ENCODE assay signal across 8 mouse cellular contexts in the genomic region with DNA sequence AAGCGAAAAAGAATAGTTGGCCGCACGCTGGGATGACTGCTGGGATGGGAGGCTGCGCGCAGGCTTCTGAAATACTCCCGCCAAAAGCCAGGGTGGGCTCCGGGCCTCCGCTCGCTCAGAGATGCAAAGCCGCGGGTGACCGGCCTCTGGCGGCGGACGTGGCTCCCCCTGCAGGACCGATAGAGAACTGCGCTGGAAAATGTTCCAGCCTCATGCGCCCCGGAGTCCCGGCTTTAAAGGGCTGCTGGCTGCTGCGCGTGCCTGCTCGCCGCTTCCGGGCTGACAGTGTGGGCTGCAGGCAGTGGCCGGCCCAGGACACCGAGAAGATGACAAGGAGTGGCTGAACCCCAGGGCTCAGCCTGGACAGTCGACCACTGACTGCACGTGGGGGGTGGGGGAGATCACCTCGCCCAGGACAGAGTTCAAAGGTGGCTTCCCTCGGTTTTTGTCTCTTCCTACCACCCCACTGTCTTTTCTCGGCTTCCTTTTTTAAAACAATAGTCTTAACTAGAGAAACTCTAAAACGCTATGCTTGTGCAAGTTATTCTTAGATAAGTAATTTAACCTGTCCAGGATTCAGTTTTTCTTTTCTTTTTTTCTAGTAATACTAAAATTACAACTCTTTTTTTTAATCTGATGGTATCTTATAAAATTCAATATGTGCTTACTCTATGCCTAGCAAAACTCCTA. TPM values are rescaled to one million over a fixed set of nuclear protein-coding genes. Genes with fewer than 3 reads are reported as not detected.
A peak's percentile ranks its signal among the peaks of the same experiment; 100 is the strongest.
DNase-seq lines count a peak whose midpoint lies in the region; ATAC-seq and TF ChIP-seq lines count a peak whose summit lies in the region.

No protein-coding gene starts in this region.

- peaks cover 46% of the 10 kb centered on the region for H3K27me3 ChIP-seq in heart, embryonic 13.5 days (replicated peaks)
- H3K27me3 ChIP-seq in liver, embryonic 11.5 days (replicated peaks; ENCODE audit: control insufficient read depth, insufficient read depth, low read length): peaks cover 19% of the 10 kb centered on the region
- H3K27me3 ChIP-seq in myocyte (ENCODE audit: control insufficient read depth, insufficient read depth, insufficient read length): no peaks in the 10 kb centered on the region

- peak overlapping the region; percentile 67 for H3K9ac ChIP-seq in heart, embryonic 13.5 days
- H3K9ac ChIP-seq in liver, embryonic 11.5 days (ENCODE audit: low read depth, low read length): peak overlapping the region; percentile 74

- no peak overlapping the region for H3K27ac ChIP-seq in brown adipose tissue, adult 24 weeks (replicated peaks; ENCODE audit: low read depth, low read length)
- H3K27ac ChIP-seq in heart, embryonic 13.5 days (replicated peaks): no peak overlapping the region
- H3K27ac ChIP-seq in liver, embryonic 11.5 days (ENCODE audit: low read depth, low read length): no peak overlapping the region

- TF ChIP-seq POLR2A in myocyte (IDR thresholded peaks at IDR 0.05; ENCODE audit: insufficient read length, low read depth): peak; percentile 18

- H3K79me2 ChIP-seq in myocyte (ENCODE audit: control insufficient read depth, insufficient read depth): no peaks in the 10 kb centered on the region

- no peaks in the 10 kb centered on the region for H3K4me1 ChIP-seq in brown adipose tissue, adult 24 weeks (ENCODE audit: control insufficient read depth, insufficient read depth, insufficient read length, low read length)
- H3K4me1 ChIP-seq in heart, embryonic 13.5 days: peaks cover 15% of the 10 kb centered on the region
- peaks cover 7% of the 10 kb centered on the region for H3K4me1 ChIP-seq in liver, embryonic 11.5 days (replicated peaks; ENCODE audit: control insufficient read depth, insufficient read depth, low read length)

- H3K36me3 ChIP-seq in heart, embryonic 13.5 days: no peaks in the 10 kb centered on the region
- no peaks in the 10 kb centered on the region for H3K36me3 ChIP-seq in liver, embryonic 11.5 days (ENCODE audit: control insufficient read depth, insufficient read depth, low read length)
- H3K36me3 ChIP-seq in myocyte (ENCODE audit: control insufficient read depth, insufficient read depth): no peaks in the 10 kb centered on the region

- peak; percentile 67 for ATAC-seq in CD4-positive, CD25-positive, alpha-beta regulatory T cell, adult 4 months
- peak; percentile 87 for ATAC-seq in erythroid progenitor cell, adult 5-6 weeks (replicated peaks; ENCODE audit: low FRiP score, poor library complexity, severe bottlenecking)
- ATAC-seq in heart, embryonic 13.5 days (ENCODE audit: extremely low read depth, insufficient number of reproducible peaks, low FRiP score, low TSS enrichment): no peak; the same call in 1 of the 2 replicates
- peak; percentile 70 for ATAC-seq in liver, embryonic 11.5 days (replicated peaks; ENCODE audit: low FRiP score)

- peak; percentile 93 for DNase-seq in kidney, postnatal 10 days
- peak; percentile 89 for DNase-seq in liver, embryonic 11.5 days (ENCODE audit: low spot score)
- peak; percentile 86 to 95 for DNase-seq in spleen, postnatal 4 days (ENCODE audit: low spot score in 2 of 2)

- H3K4me2 ChIP-seq in heart, embryonic 13.5 days: peak overlapping the region; percentile 72
- peak overlapping the region; percentile 82 for H3K4me2 ChIP-seq in liver, embryonic 11.5 days
- peak overlapping the region; percentile 77 for H3K4me2 ChIP-seq in myocyte (ENCODE audit: low read depth)

- peak overlapping the region; percentile 39 for H3K4me3 ChIP-seq in brown adipose tissue, adult 24 weeks (ENCODE audit: insufficient read depth, low read depth, low read length)
- H3K4me3 ChIP-seq in heart, embryonic 13.5 days: peak overlapping the region; percentile 45
- peak overlapping the region; percentile 53 for H3K4me3 ChIP-seq in liver, embryonic 11.5 days (ENCODE audit: low read depth, low read length)
- H3K4me3 ChIP-seq in myocyte: no peak overlapping the region

- 2% methylated on average over 33 of the region's 33 CpGs for WGBS in heart, embryonic 13.5 days
- WGBS in liver, embryonic 11.5 days: under 1% methylated on average over 33 of the region's 33 CpGs

- H3K9me3 ChIP-seq in heart, embryonic 13.5 days: no peaks in the 10 kb centered on the region
- H3K9me3 ChIP-seq in liver, embryonic 11.5 days (ENCODE audit: control insufficient read depth, low read length): no peaks in the 10 kb centered on the region

- H3ac ChIP-seq in myocyte (ENCODE audit: control insufficient read depth, insufficient read length): no peak overlapping the region

TF ChIP-seq in myocyte, 11 proteins besides CTCF, POLR2A, EP300 and RAD21:
- no peak for TF ChIP-seq SRF (IDR thresholded peaks at IDR 0.05; ENCODE audit: control insufficient read depth, insufficient read length, low read depth)
- TF ChIP-seq REST (IDR thresholded peaks at IDR 0.05; ENCODE audit: insufficient read depth, insufficient read length): no peak
- no peak for TF ChIP-seq POLR2AphosphoS2 (IDR thresholded peaks at IDR 0.05; ENCODE audit: insufficient read length, low read depth)
- no peak for TF ChIP-seq USF1 (IDR thresholded peaks at IDR 0.05; ENCODE audit: low read depth)
- TF ChIP-seq E2F4 (IDR thresholded peaks at IDR 0.05; ENCODE audit: insufficient read depth): no peak
- no peak for TF ChIP-seq CEBPB (IDR thresholded peaks at IDR 0.05; ENCODE audit: insufficient read depth, poor library complexity, severe bottlenecking)
- TF ChIP-seq TCF3 (IDR thresholded peaks at IDR 0.05; ENCODE audit: insufficient read length, low read depth): no peak
- TF ChIP-seq MYOG (IDR thresholded peaks at IDR 0.05; ENCODE audit: control insufficient read depth in 1 of 3, insufficient read depth in 1 of 3, insufficient read length in 2 of 3, low read depth in 2 of 3): no peak
- TF ChIP-seq TCF12 (IDR thresholded peaks at IDR 0.05; ENCODE audit: insufficient read depth, poor library complexity, severe bottlenecking): no peak
- TF ChIP-seq MAX (IDR thresholded peaks at IDR 0.05; ENCODE audit: low read depth): no peak
- TF ChIP-seq MYOD1 (IDR thresholded peaks at IDR 0.05; ENCODE audit: control insufficient read depth in 1 of 3, insufficient read length in 2 of 3, low read depth in 2 of 3): no peak

RNA-seq across cellular contexts. Expression of gene Chst14, which starts 46.5 kb away (rescaled TPM):
- 1 to 10 TPM in 1 of 2 experiments, under 1 TPM in 1; 0.96 to 1.5 TPM for polyA plus RNA-seq in CD4-positive, CD25-positive, alpha-beta regulatory T cell, adult 4 months (2017; shearing (Covaris generic))
- polyA plus RNA-seq in brown adipose tissue, adult 24 weeks (2012; ENCODE audit: insufficient read depth, insufficient read length, missing spikeins): 4.2 and 4.7 TPM in 2 replicates
- not detected in 2 replicates for total RNA-seq in erythroid progenitor cell, adult 5-6 weeks (2015; ENCODE audit: low replicate concordance)
- 0.77 TPM in 1 of 2 replicates, not detected in the other for total RNA-seq in erythroid progenitor cell, adult 5-6 weeks (2017; ENCODE audit: low replicate concordance)
- polyA plus RNA-seq in heart, embryonic 13.5 days (2015; fragmentation: Nextera tagmentation; extraction: Ambion mirVana): 19.4 and 21.6 TPM in 2 replicates
- polyA plus RNA-seq in liver, embryonic 11.5 days (2014; fragmentation: Nextera tagmentation; extraction: Ambion mirVana): 15.4 and 16.4 TPM in 2 replicates
- 25.4 TPM for polyA plus RNA-seq in myocyte (2012; fragmentation: generic; extraction: Trizol)

RNA-seq across cellular contexts. Expression of gene Ccdc32, which starts 56.4 kb away (rescaled TPM):
- polyA plus RNA-seq in CD4-positive, CD25-positive, alpha-beta regulatory T cell, adult 4 months (2017; shearing (Covaris generic)): 10 to 100 TPM; 24.2 to 30.7 TPM
- polyA plus RNA-seq in brown adipose tissue, adult 24 weeks (2012; ENCODE audit: insufficient read depth, insufficient read length, missing spikeins): 13.3 and 19.1 TPM in 2 replicates
- total RNA-seq in erythroid progenitor cell, adult 5-6 weeks (2015; ENCODE audit: low replicate concordance): 4.6 and 7.2 TPM in 2 replicates
- total RNA-seq in erythroid progenitor cell, adult 5-6 weeks (2017; ENCODE audit: low replicate concordance): 10.1 and 12.9 TPM in 2 replicates
- 16.0 and 17.6 TPM in 2 replicates for polyA plus RNA-seq in heart, embryonic 13.5 days (2015; fragmentation: Nextera tagmentation; extraction: Ambion mirVana)
- polyA plus RNA-seq in liver, embryonic 11.5 days (2014; fragmentation: Nextera tagmentation; extraction: Ambion mirVana): 24.8 and 26.5 TPM in 2 replicates
- 10.3 TPM for polyA plus RNA-seq in myocyte (2012; fragmentation: generic; extraction: Trizol)
